Mouse (Mus musculus): Measurements from ENCODE around the gene Skiv2l. TPM values are rescaled to one million over a fixed set of nuclear protein-coding genes. Genes with fewer than 3 reads are reported as not detected.

The Skiv2l gene
- polyA plus RNA-seq (2014; fragmentation: Illumina TruSeq; extraction: RNeasy Lipid Tissue Mini Kit (QIAGEN cat#74804); ENCODE audit: low read depth, low replicate concordance), result 5.6 TPM

DNA sequence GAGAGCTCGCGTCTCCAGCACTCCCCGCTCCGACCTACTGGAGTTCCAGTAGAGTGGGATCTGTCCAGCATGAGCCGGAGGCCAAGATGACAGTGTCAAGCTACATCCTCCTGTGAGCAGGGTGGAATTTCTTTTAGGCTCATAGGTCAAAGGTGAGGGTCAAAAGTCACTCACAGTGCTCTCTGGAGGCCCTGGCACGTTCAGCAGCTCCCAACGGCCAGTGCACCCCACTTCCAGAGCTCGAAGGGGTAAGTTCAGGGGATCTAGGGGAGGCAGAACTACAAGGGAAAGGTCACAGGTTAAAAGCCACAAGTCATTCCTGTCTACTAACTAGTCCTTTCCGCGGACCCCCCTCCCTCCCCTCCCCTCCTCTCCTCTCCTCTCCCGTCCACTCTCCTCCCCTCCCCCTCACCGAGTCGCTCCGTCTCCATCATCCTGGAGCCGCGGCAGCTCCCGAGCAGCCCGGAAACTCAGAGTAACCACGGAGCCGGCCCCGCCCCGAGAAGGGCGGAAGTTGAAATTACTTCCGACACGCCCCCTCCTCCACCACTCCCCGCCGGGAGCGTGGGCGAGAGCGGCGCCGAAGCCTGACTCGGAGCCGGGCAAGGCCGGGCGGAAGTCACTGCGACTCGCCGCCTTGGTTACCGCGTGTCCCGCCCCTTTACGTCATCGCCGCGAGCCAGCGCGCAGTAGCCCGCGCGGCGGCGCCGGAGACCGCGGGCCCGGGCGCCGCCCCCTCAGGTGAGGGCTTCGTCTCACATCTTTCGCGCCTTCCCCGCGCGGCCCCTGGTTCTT, at the start of gene Skiv2l, which contains the start of gene Nelfe:
Skiv2l (minus strand) TSS at position 489 of the 795 bp plus-strand sequence.
Nelfe (plus strand) TSS at position 670 of the 795 bp plus-strand sequence.

DNA sequence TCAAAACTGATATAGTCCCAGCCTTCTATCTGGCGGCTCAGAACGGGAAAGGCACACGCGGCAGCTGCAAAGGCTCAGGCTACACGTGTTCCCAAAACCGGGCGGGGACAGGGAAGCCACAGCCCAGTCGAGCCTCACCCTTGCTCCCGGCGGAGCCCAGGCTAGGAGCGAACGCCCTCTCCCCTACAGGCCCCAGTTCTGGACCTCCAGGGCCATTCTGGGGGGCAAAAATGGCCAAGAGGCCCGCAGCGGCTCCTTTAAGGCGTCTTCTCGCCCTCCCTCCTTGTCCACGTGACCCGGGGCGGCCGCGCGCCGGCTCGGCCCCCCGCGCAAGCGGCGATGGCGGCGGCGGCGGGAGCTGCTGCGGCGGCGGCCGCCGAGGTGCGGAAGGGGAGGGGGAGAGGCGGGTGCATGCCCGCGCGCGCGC, 48.2 kb upstream of the Skiv2l start, which contains the start of the genes C2 and Ehmt2:
C2 (minus strand) TSS at position 106 of the 427 bp plus-strand sequence.
Ehmt2 (plus strand) TSS at position 310 of the 427 bp plus-strand sequence.

DNA sequence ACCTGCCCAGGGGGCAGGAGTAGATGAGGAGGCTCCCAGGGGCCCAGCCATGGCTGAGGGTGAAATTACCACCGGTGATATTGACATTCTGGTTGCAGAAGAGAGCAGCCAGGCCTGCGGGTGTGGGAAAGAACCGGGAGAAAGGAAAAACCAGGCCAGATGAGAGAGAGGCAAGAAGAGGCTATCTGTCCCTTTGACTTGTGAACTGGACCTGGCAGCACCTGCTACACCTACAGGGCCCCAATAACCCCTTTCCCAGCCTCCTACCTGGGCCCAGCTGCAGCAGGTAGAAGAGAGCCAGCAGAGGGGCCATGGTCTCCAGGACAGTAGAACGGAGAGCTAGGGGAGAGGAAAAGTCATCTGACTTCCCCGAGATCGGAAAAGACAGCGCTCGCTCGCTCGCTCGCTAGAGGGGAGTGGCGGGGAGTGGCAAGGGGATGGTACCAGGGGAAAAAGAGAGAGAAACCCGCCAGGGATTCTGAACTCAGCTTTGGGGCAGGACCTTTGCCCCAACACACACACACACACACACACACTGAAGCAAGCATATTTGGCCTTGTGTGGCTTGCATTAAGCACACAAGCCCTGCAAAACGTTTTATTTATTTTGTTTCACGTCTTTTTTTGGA, 31.8 kb upstream of the Skiv2l start, which contains the start of gene Gm20547:
Gm20547 (minus strand) TSS at position 360 of the 628 bp plus-strand sequence.

DNA sequence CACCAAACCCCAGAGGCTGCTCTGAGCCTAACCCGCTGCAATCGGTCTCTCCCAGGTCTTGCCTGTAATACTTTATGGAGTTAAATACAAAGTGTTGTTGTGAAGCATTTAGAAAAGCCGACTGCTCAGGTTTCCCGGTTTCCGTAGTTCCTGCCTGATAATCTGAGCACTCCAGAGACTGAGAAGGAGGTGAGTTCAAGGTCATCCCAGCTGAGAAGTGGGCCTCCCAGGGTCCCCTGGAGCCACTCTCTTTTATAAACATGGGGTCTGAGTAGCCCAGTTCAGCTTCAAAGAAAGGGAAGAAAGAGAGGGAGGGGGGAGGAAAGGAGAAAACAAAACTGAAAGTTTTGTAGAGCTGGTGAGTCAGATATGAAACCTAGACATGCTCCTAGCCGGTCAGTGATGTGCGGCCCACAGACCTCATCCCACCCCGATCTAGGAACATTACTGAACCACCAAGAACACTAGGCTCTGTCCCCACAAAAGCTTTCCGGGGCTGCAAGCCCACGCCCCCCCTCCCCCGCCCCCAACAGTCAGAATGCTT, 29.4 kb upstream of the Skiv2l start, which contains the start of gene Zbtb12:
Zbtb12 (plus strand) TSS at position 148 of the 544 bp plus-strand sequence.

DNA sequence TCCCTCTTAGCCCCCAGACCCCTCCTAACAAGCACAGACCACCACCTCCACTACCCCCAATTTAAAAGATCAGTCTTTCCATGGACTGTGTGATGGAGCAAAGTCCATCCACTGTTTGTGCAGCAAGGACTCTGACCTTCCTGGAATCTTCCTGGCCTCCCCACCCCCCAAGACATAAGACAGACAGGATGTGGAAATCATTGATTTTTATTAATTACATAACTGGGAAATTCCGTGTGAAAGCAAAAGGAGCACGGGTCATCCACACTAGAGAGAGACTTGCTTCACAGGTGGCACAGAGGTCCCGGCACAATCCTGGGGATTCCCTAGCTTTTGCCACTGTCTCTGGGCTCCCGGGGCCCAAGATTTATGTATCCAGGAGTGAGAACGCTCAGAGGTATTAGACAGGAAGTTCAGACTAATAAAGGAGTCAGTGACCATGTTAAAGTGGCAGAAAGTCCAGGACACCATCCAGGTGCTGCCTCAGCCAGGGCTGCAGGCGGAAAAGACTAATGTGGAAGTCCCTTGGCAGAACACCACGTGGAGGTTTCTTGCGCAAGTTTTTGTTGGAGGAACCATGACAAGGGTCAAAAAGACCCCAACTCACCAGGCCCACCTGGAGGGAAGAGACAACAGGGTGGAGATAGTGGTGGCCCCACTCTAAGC, 12.5 kb upstream of the Skiv2l start, which contains the start of gene Cfb:
Cfb (minus strand) TSS at position 103 of the 666 bp plus-strand sequence.

DNA sequence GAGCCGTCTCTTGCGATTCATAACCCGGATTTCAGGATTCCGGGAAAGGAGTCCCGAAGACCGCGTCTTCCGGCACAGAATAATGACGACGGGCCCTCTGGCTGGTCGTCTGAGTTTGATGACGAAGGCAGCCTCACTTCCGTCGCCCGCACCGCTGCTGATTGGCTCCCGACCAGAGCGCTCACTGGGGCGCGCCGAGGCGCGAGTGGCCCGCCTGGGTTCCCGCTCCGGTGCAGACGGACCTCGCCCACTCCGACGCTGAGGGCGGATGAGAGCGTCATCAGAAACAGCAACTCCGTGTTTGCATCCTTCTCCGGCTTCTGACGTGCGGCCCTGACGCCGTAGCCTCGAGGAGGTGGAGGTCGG, 13.2 kb downstream of the Skiv2l start, which contains the start of the genes Stk19 and Dxo:
Stk19 (minus strand) TSS at position 90 of the 366 bp plus-strand sequence.
Dxo (plus strand) TSS at position 164 of the 366 bp plus-strand sequence.

DNA sequence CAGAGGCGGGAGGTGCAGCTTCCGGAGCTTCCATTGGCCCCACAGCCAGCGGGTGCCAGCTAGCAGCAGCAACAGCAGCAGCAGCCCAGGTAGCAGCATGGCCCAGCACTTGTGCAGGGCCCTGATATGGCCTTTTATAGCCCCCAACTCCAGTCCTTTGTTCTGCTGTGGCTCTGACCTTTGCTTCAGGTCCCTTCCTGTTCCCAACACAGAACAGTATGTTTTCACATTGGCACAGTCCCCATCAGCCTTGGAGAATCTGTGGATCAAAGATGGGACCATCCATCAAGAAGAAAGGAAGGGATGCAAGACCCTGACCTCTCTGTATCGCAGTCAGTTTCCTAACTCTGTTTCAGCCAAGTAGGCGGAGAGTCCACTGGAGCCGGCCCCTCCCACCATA, 45.7 kb downstream of the Skiv2l start, which contains the start of gene Cyp21a1:
Cyp21a1 (minus strand) TSS at position 261 of the 400 bp plus-strand sequence.

Other genes starting within 250 kb of the Skiv2l start
- 50.6 TPM for gene Rnf5, start 246.5 kb downstream of the Skiv2l start, polyA plus RNA-seq (2014; fragmentation: Illumina TruSeq; extraction: RNeasy Lipid Tissue Mini Kit (QIAGEN cat#74804); ENCODE audit: low read depth, low replicate concordance)
- gene Agpat1, start 245.9 kb downstream of the Skiv2l start, polyA plus RNA-seq (2014; fragmentation: Illumina TruSeq; extraction: RNeasy Lipid Tissue Mini Kit (QIAGEN cat#74804); ENCODE audit: low read depth, low replicate concordance), result 4.8 TPM
- not detected for gene Egfl8, start 234.2 kb downstream of the Skiv2l start, polyA plus RNA-seq (2014; fragmentation: Illumina TruSeq; extraction: RNeasy Lipid Tissue Mini Kit (QIAGEN cat#74804); ENCODE audit: low read depth, low replicate concordance)
- gene Ppt2, start 221.7 kb downstream of the Skiv2l start, polyA plus RNA-seq (2014; fragmentation: Illumina TruSeq; extraction: RNeasy Lipid Tissue Mini Kit (QIAGEN cat#74804); ENCODE audit: low read depth, low replicate concordance), result 4.5 TPM
- 1.1 TPM for gene Prrt1, start 220.7 kb downstream of the Skiv2l start, polyA plus RNA-seq (2014; fragmentation: Illumina TruSeq; extraction: RNeasy Lipid Tissue Mini Kit (QIAGEN cat#74804); ENCODE audit: low read depth, low replicate concordance)
- 4.4 TPM for gene Fkbpl, start 205.4 kb downstream of the Skiv2l start, polyA plus RNA-seq (2014; fragmentation: Illumina TruSeq; extraction: RNeasy Lipid Tissue Mini Kit (QIAGEN cat#74804); ENCODE audit: low read depth, low replicate concordance)
- gene Atf6b, start 203.1 kb downstream of the Skiv2l start, polyA plus RNA-seq (2014; fragmentation: Illumina TruSeq; extraction: RNeasy Lipid Tissue Mini Kit (QIAGEN cat#74804); ENCODE audit: low read depth, low replicate concordance), result 2.8 TPM
- gene Tnxb, start 179.7 kb downstream of the Skiv2l start, polyA plus RNA-seq (2014; fragmentation: Illumina TruSeq; extraction: RNeasy Lipid Tissue Mini Kit (QIAGEN cat#74804); ENCODE audit: low read depth, low replicate concordance), result 0.16 TPM
- 1.8 TPM for gene C4b, start 106.3 kb downstream of the Skiv2l start, polyA plus RNA-seq (2014; fragmentation: Illumina TruSeq; extraction: RNeasy Lipid Tissue Mini Kit (QIAGEN cat#74804); ENCODE audit: low read depth, low replicate concordance)
- not detected for gene Cyp21a1, start 45.6 kb downstream of the Skiv2l start, polyA plus RNA-seq (2014; fragmentation: Illumina TruSeq; extraction: RNeasy Lipid Tissue Mini Kit (QIAGEN cat#74804); ENCODE audit: low read depth, low replicate concordance)
- 23.0 TPM for gene Stk19, start 13.3 kb downstream of the Skiv2l start, polyA plus RNA-seq (2014; fragmentation: Illumina TruSeq; extraction: RNeasy Lipid Tissue Mini Kit (QIAGEN cat#74804); ENCODE audit: low read depth, low replicate concordance)
- gene Dxo, start 13.2 kb downstream of the Skiv2l start, polyA plus RNA-seq (2014; fragmentation: Illumina TruSeq; extraction: RNeasy Lipid Tissue Mini Kit (QIAGEN cat#74804); ENCODE audit: low read depth, low replicate concordance), result 3.0 TPM
- gene Nelfe, start 181 bp upstream of the Skiv2l start, polyA plus RNA-seq (2014; fragmentation: Illumina TruSeq; extraction: RNeasy Lipid Tissue Mini Kit (QIAGEN cat#74804); ENCODE audit: low read depth, low replicate concordance), result 1.1 TPM
- gene Cfb, start 12.3 kb upstream of the Skiv2l start, polyA plus RNA-seq (2014; fragmentation: Illumina TruSeq; extraction: RNeasy Lipid Tissue Mini Kit (QIAGEN cat#74804); ENCODE audit: low read depth, low replicate concordance), result 18.5 TPM
- 1.1 TPM for gene Zbtb12, start 29.3 kb upstream of the Skiv2l start, polyA plus RNA-seq (2014; fragmentation: Illumina TruSeq; extraction: RNeasy Lipid Tissue Mini Kit (QIAGEN cat#74804); ENCODE audit: low read depth, low replicate concordance)
- 2.3 TPM for gene Gm20547, start 31.8 kb upstream of the Skiv2l start, polyA plus RNA-seq (2014; fragmentation: Illumina TruSeq; extraction: RNeasy Lipid Tissue Mini Kit (QIAGEN cat#74804); ENCODE audit: low read depth, low replicate concordance)
- 1.0 TPM for gene C2, start 48.1 kb upstream of the Skiv2l start, polyA plus RNA-seq (2014; fragmentation: Illumina TruSeq; extraction: RNeasy Lipid Tissue Mini Kit (QIAGEN cat#74804); ENCODE audit: low read depth, low replicate concordance)
- 10.6 TPM for gene Ehmt2, start 48.3 kb upstream of the Skiv2l start, polyA plus RNA-seq (2014; fragmentation: Illumina TruSeq; extraction: RNeasy Lipid Tissue Mini Kit (QIAGEN cat#74804); ENCODE audit: low read depth, low replicate concordance)
- 32.3 TPM for gene Slc44a4, start 64.3 kb upstream of the Skiv2l start, polyA plus RNA-seq (2014; fragmentation: Illumina TruSeq; extraction: RNeasy Lipid Tissue Mini Kit (QIAGEN cat#74804); ENCODE audit: low read depth, low replicate concordance)
- 15.5 TPM for gene Neu1, start 81.0 kb upstream of the Skiv2l start, polyA plus RNA-seq (2014; fragmentation: Illumina TruSeq; extraction: RNeasy Lipid Tissue Mini Kit (QIAGEN cat#74804); ENCODE audit: low read depth, low replicate concordance)
- gene Hspa1b, start 109.0 kb upstream of the Skiv2l start, polyA plus RNA-seq (2014; fragmentation: Illumina TruSeq; extraction: RNeasy Lipid Tissue Mini Kit (QIAGEN cat#74804); ENCODE audit: low read depth, low replicate concordance), result 10.1 TPM
- not detected for gene Gm20481, start 119.7 kb upstream of the Skiv2l start, polyA plus RNA-seq (2014; fragmentation: Illumina TruSeq; extraction: RNeasy Lipid Tissue Mini Kit (QIAGEN cat#74804); ENCODE audit: low read depth, low replicate concordance)
- gene Hspa1a, start 121.9 kb upstream of the Skiv2l start, polyA plus RNA-seq (2014; fragmentation: Illumina TruSeq; extraction: RNeasy Lipid Tissue Mini Kit (QIAGEN cat#74804); ENCODE audit: low read depth, low replicate concordance), result 4.5 TPM
- 0.22 TPM for gene Hspa1l, start 122.5 kb upstream of the Skiv2l start, polyA plus RNA-seq (2014; fragmentation: Illumina TruSeq; extraction: RNeasy Lipid Tissue Mini Kit (QIAGEN cat#74804); ENCODE audit: low read depth, low replicate concordance)
- 12.9 TPM for gene Lsm2, start 131.7 kb upstream of the Skiv2l start, polyA plus RNA-seq (2014; fragmentation: Illumina TruSeq; extraction: RNeasy Lipid Tissue Mini Kit (QIAGEN cat#74804); ENCODE audit: low read depth, low replicate concordance)
- gene Vars, start 150.8 kb upstream of the Skiv2l start, polyA plus RNA-seq (2014; fragmentation: Illumina TruSeq; extraction: RNeasy Lipid Tissue Mini Kit (QIAGEN cat#74804); ENCODE audit: low read depth, low replicate concordance), result 1.5 TPM
- gene Vwa7, start 166.4 kb upstream of the Skiv2l start, polyA plus RNA-seq (2014; fragmentation: Illumina TruSeq; extraction: RNeasy Lipid Tissue Mini Kit (QIAGEN cat#74804); ENCODE audit: low read depth, low replicate concordance), result 0.09 TPM
- not detected for gene Sapcd1, start 177.8 kb upstream of the Skiv2l start, polyA plus RNA-seq (2014; fragmentation: Illumina TruSeq; extraction: RNeasy Lipid Tissue Mini Kit (QIAGEN cat#74804); ENCODE audit: low read depth, low replicate concordance)
- gene Msh5, start 196.5 kb upstream of the Skiv2l start, polyA plus RNA-seq (2014; fragmentation: Illumina TruSeq; extraction: RNeasy Lipid Tissue Mini Kit (QIAGEN cat#74804); ENCODE audit: low read depth, low replicate concordance), result 2.5 TPM
- gene Clic1, start 199.8 kb upstream of the Skiv2l start, polyA plus RNA-seq (2014; fragmentation: Illumina TruSeq; extraction: RNeasy Lipid Tissue Mini Kit (QIAGEN cat#74804); ENCODE audit: low read depth, low replicate concordance), result 47.8 TPM
- gene Ddah2, start 208.8 kb upstream of the Skiv2l start, polyA plus RNA-seq (2014; fragmentation: Illumina TruSeq; extraction: RNeasy Lipid Tissue Mini Kit (QIAGEN cat#74804); ENCODE audit: low read depth, low replicate concordance), result not detected
- 1.5 TPM for gene Ly6g6c, start 215.2 kb upstream of the Skiv2l start, polyA plus RNA-seq (2014; fragmentation: Illumina TruSeq; extraction: RNeasy Lipid Tissue Mini Kit (QIAGEN cat#74804); ENCODE audit: low read depth, low replicate concordance)
- gene Mpig6b, start 216.0 kb upstream of the Skiv2l start, polyA plus RNA-seq (2014; fragmentation: Illumina TruSeq; extraction: RNeasy Lipid Tissue Mini Kit (QIAGEN cat#74804); ENCODE audit: low read depth, low replicate concordance), result 3.0 TPM
- 2.8 TPM for gene Ly6g6e, start 226.7 kb upstream of the Skiv2l start, polyA plus RNA-seq (2014; fragmentation: Illumina TruSeq; extraction: RNeasy Lipid Tissue Mini Kit (QIAGEN cat#74804); ENCODE audit: low read depth, low replicate concordance)
- not detected for gene Ly6g6d, start 227.9 kb upstream of the Skiv2l start, polyA plus RNA-seq (2014; fragmentation: Illumina TruSeq; extraction: RNeasy Lipid Tissue Mini Kit (QIAGEN cat#74804); ENCODE audit: low read depth, low replicate concordance)
- not detected for gene Ly6g6f, start 235.4 kb upstream of the Skiv2l start, polyA plus RNA-seq (2014; fragmentation: Illumina TruSeq; extraction: RNeasy Lipid Tissue Mini Kit (QIAGEN cat#74804); ENCODE audit: low read depth, low replicate concordance)
- gene Abhd16a, start 239.1 kb upstream of the Skiv2l start, polyA plus RNA-seq (2014; fragmentation: Illumina TruSeq; extraction: RNeasy Lipid Tissue Mini Kit (QIAGEN cat#74804); ENCODE audit: low read depth, low replicate concordance), result 5.3 TPM